Mouse (Mus musculus) forebrain, postnatal 0 days (tissue): ENCODE data around the gene Gm28230. TPM values are rescaled to one million over a fixed set of nuclear protein-coding genes. Genes with fewer than 3 reads are reported as not detected.

Experiments used
- ATAC-seq: fragments of 200-750 bp; cut with Nextera tagmentation; 2 replicates; pipeline ENCODE4 v1.8.0; 2017; ENCODE audit warnings: mild to moderate bottlenecking, moderate library complexity
- DNase-seq: peaks from one replicate; pipeline ENCODE4 v3.0.0-alpha.2; 2015
- H3K27ac ChIP-seq: fragments of 300-500 bp; sonication (generic); 2 replicates; pipeline ENCODE4 v1.5.1; 2014; ENCODE audit warnings: low read depth, mild to moderate bottlenecking, antibody characterized with exemption, low read length, moderate library complexity, mixed read lengths
- H3K27me3 ChIP-seq: fragments of 300-500 bp; sonication (generic); 2 replicates; pipeline ENCODE4 v1.6.1; 2014; ENCODE audit warnings: mild to moderate bottlenecking, low read length, mixed read lengths; ENCODE audit not compliant: insufficient read depth
- H3K36me3 ChIP-seq: fragments of 300-500 bp; sonication (generic); 2 replicates; pipeline ENCODE4 v1.6.1; 2014; ENCODE audit warnings: mild to moderate bottlenecking, moderate library complexity; ENCODE audit not compliant: insufficient read depth
- H3K4me1 ChIP-seq: fragments of 300-500 bp; sonication (generic); 2 replicates; pipeline ENCODE4 v1.6.1; 2014; ENCODE audit warnings: antibody characterized with exemption; ENCODE audit not compliant: insufficient read depth
- H3K4me2 ChIP-seq: fragments of 300-500 bp; sonication (generic); 2 replicates; pipeline ENCODE4 v1.6.1; 2014; ENCODE audit warnings: low read depth, mild to moderate bottlenecking, moderate library complexity
- H3K4me3 ChIP-seq: fragments of 300-500 bp; sonication (generic); 2 replicates; pipeline ENCODE4 v1.5.1; 2014; ENCODE audit warnings: low read depth, low read length, mixed read lengths
- H3K9ac ChIP-seq: fragments of 300-500 bp; sonication (generic); 2 replicates; pipeline ENCODE4 v1.6.1; 2014; ENCODE audit warnings: mild to moderate bottlenecking
- H3K9me3 ChIP-seq: fragments of 300-500 bp; sonication (generic); 2 replicates; pipeline ENCODE4 v1.6.1; 2016; ENCODE audit warnings: low read length
- CTCF ChIP-seq: sonication (generic); IDR thresholded peaks from 2 replicates; pipeline ENCODE4 v1.5.1; 2016; ENCODE audit warnings: antibody characterized with exemption, control low read depth, low read depth
- WGBS: fragments of 180-500 bp; shearing (Covaris S2); extraction: QIAGEN DNeasy Blood & Tissue Kit; methylation state at CpG from one replicate; pipeline ENCODE4 v1.1.7; 2014; 5-methylcytosine and 5-hydroxymethylcytosine counted together
- polyA plus RNA-seq: library from polyadenylated mRNA; unstranded; fragments of >200 nt; fragmentation: Nextera tagmentation; extraction: Ambion mirVana; gene quantifications from 2 replicates; pipeline ENCODE4 v1.2.1, GENCODE M21; 2015
- total RNA-seq: library from RNA; depleted of rRNA; stranded (reverse); fragments of >200 nt; gene quantifications from 2 replicates; pipeline ENCODE4 v1.2.3, GENCODE M21; 2014

Gm28230 gene
- total and polyA plus RNA-seq, 2 experiments from 2014 or later, result not detected

- ATAC-seq (no peak), DNase-seq (no peak)
- no peak overlapping the region for H3K4me3 ChIP-seq
- TF ChIP-seq CTCF, result no peak
- H3K4me2 ChIP-seq, result no peak overlapping the region
- peaks cover 85% of the 10 kb centered on the region for H3K27me3 ChIP-seq
- no peaks in the 10 kb centered on the region for H3K36me3 ChIP-seq
- no peaks in the 10 kb centered on the region for H3K9me3 ChIP-seq
- no peak overlapping the region for H3K27ac ChIP-seq
- WGBS, result 3% methylated on average over 15 of the region's 15 CpGs
- no peaks in the 10 kb centered on the region for H3K4me1 ChIP-seq
- H3K9ac ChIP-seq, result no peak overlapping the region
Observed at GRCm38 (mm10) chr2:74736688-74737577, 10.4 kb downstream of the Gm28230 start.

- Histone ChIP-seq H3K4me2 (no peak overlapping the region), H3K4me3 (no peak overlapping the region), H3K9ac (no peak overlapping the region), H3K36me3 (no peaks in the 10 kb centered on the region), H3K4me1 (no peaks in the 10 kb centered on the region), H3K27me3 (peaks cover 85% of the 10 kb centered on the region), H3K27ac (no peak overlapping the region), H3K9me3 (no peaks in the 10 kb centered on the region)
- 3% methylated on average over 7 of the region's 7 CpGs for WGBS
- DNase-seq (no peak), ATAC-seq (no peak)
- TF ChIP-seq CTCF, result no peak
Observed at GRCm38 (mm10) chr2:74737578-74738070, 11.1 kb downstream of the Gm28230 start.

GRCm38 (mm10) chr2:74738623-74739475 is 12.3 kb downstream of the Gm28230 start:
- no peaks in the 10 kb centered on the region for H3K9me3 ChIP-seq
- 2% methylated on average over 20 of the region's 20 CpGs for WGBS
- no peaks in the 10 kb centered on the region for H3K4me1 ChIP-seq
- no peak overlapping the region for H3K27ac ChIP-seq
- no peak for DNase-seq
- no peaks in the 10 kb centered on the region for H3K36me3 ChIP-seq
- no peak overlapping the region for H3K4me2 ChIP-seq
- no peak overlapping the region for H3K4me3 ChIP-seq
- H3K9ac ChIP-seq, result no peak overlapping the region
- no peak for ATAC-seq
- no peak for TF ChIP-seq CTCF
- peaks cover 85% of the 10 kb centered on the region for H3K27me3 ChIP-seq

- H3K4me3 ChIP-seq, result no peak overlapping the region
- no peaks in the 10 kb centered on the region for H3K9me3 ChIP-seq
- no peaks in the 10 kb centered on the region for H3K4me1 ChIP-seq
- no peak overlapping the region for H3K9ac ChIP-seq
- no peaks in the 10 kb centered on the region for H3K36me3 ChIP-seq
- no peak for ATAC-seq
- H3K4me2 ChIP-seq, result no peak overlapping the region
- WGBS, result 5% methylated on average over 2 of the region's 2 CpGs
- H3K27ac ChIP-seq, result no peak overlapping the region
- peaks cover 89% of the 10 kb centered on the region for H3K27me3 ChIP-seq
- no peak for TF ChIP-seq CTCF
- DNase-seq, result no peak
Observed at GRCm38 (mm10) chr2:74739476-74739800, 12.9 kb downstream of the Gm28230 start.

- no peak for DNase-seq
- Histone ChIP-seq H3K27me3 (peaks cover 89% of the 10 kb centered on the region), H3K9ac (no peak overlapping the region), H3K9me3 (no peaks in the 10 kb centered on the region), H3K4me3 (no peak overlapping the region), H3K36me3 (no peaks in the 10 kb centered on the region), H3K27ac (no peak overlapping the region), H3K4me1 (no peaks in the 10 kb centered on the region), H3K4me2 (no peak overlapping the region)
- ATAC-seq, result no peak
- WGBS, result 3% methylated on average over 14 of the region's 14 CpGs
- TF ChIP-seq CTCF, result no peak
Observed at GRCm38 (mm10) chr2:74739869-74740268, 13.3 kb downstream of the Gm28230 start.

GRCm38 (mm10) chr2:74740311-74741091 is 14.0 kb downstream of the Gm28230 start:
- Histone ChIP-seq H3K27ac (no peak overlapping the region), H3K9ac (no peak overlapping the region), H3K4me2 (no peak overlapping the region), H3K4me3 (no peak overlapping the region), H3K9me3 (no peaks in the 10 kb centered on the region), H3K27me3 (peaks cover 91% of the 10 kb centered on the region), H3K36me3 (no peaks in the 10 kb centered on the region), H3K4me1 (no peaks in the 10 kb centered on the region)
- 2% methylated on average over 43 of the region's 43 CpGs for WGBS
- no peak for DNase-seq
- no peak for ATAC-seq
- no peak for TF ChIP-seq CTCF
